Mouse (Mus musculus) skeletal muscle tissue, adult 2 months (tissue): ENCODE results near the gene Mpzl2.
A peak's percentile ranks its signal among the peaks of the same experiment; 100 is the strongest.
"Not testable (repeated sequence)": the region's sequence is repeated elsewhere in the genome, so short reads cannot be mapped to it uniquely, and the experiment has no call there.

Source experiments
- DNase-seq: peaks from one replicate; pipeline ENCODE4 v3.0.0-alpha.2; 2012; ENCODE audit warnings: low read depth, low spot score

Gene Mpzl2

DNA sequence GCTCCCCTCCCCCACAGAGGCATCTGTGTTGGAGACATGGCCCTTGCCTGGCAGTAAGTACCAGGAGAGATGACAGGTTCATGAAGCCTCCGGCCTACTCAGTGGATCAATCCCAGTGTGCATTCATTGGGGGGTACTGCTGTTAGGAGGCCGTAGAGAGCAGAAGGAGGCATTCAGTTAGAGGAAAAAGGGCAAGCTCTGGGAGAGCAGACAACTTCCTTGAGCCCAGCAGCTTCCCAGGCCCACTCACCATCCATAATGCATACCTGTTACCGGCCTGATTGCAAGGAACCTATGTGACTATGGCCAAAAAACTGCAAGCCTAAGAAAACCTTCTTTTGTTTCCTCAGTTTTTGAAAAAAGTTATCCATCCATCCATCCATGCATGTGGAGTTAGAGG, 5.1 kb upstream of the Mpzl2 start:
- no peak for DNase-seq

DNA sequence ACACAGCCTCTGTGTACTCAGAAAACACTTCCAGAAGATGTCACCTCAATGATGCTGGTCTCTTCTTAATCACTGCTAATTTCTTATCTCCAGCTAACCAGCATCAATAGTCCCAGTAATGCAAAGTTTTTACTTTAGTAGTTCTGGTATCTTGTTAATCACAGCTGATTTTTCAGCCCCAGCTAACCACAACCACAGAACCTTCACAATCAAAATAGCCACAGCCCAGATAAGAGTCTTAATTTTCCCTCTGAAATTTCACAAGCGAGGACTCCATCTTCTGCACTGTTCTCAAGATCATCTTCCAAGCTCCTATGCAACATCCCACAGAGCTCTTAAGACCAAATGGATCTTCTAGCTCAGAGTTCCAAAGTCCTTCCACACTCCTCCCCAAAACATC, 1.8 kb upstream of the Mpzl2 start:
- DNase-seq = not testable (repeated sequence)

DNA sequence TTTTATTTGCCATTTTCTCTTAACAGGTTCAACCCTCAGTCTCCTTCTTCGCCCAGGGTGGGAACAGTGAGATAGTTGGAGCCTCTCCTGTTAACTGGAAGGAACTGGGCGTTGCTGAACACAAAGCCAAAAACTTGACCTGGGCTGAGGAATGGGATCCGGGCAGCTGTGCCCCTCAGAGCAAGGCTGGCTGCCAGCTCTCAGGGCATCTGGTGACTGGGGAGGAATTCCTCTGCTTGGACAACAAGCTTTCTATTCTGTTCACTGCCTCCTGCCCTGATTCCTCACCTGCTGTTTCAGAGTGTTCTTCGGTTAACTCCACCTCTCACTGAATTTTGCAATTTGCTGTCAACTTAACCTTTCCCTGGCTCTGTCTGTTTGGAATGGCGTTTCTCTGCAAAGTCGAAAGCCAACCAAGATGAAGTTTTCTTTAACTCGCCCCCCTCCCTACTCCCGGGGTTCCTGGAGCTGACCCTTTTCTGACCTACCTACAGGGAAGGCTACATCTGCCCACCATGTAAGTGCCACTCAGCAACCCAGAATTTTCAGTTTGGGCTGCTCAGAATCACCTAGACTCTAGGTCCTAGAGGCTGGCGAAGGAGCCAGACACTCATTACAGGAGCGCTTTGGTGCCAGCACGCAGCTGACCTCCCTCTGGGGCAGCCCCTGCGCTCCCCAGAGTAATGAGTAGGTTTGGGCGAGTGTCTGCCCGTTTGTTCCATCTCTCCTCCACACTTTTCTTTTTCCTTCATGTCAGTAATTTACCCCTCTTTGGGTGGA, 657 bp downstream of the Mpzl2 start:
- no peak for DNase-seq

DNA sequence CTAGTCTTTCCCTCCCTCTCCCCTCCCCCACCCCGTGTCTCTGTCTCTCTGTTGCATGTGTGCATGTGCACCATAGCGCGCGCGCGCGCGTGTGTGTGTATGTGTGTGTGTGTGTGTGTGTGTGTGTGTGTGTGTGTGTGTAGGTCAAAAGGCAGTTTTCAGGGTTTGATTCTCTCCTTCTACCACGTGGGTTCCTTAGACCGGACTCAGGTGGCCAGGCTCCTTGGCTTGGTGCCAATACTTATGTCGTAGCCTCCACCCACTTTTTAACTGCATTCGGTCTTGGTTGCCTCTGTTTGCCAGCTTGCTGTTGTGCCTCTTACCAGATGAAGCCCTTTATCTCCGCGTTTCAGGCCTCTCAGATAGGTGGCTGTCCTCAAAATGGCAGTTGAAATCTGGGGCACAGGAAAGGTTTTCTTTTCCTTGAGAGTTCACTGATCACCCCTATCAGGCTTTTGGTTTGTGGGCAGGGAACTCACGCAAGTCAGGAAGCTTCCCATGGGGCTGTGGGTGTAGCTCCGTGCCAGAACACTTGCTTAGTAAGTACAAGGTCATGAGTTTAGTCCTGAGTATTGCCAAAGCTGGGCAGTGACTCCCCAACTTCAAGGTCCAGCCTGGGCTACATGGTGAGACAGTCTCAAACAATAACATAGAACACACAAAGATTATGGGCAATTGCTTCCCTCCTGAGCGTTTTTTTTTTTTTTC, 1.7 kb downstream of the Mpzl2 start:
- no peak for DNase-seq

DNA sequence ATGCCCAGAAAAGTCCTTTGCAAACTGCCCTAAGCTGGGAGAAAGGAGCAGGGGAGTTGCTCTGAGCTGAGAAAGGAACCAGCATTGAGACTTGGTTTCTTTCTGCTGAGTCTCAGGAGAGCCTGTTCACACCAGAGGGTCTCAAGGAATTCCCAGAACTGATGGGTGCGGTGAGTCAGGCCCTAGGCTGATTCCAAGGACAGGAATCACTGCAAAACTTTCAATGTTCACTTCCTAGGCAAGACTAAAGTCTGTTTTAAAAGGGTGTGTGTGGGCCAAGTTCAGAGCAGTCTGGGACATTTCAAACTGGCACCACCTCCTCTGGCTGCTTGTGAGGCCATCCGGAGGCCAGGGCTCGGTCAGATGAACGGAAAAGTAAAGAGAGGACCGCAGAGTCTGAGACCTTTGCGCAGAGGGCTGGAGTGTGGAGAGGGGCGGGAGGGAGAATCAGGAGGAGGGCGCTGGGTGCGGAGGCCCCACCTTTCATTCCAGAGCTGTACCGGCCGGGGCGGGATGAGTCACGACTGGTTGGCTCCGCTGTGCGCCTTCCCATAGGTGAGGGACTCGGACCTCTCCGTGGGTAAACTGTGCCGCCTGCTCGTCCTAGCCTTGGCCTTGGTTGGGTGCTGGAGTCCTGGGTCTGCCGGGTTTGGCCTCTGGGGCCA, 2.6 kb downstream of the Mpzl2 start:
- no peak for DNase-seq

DNA sequence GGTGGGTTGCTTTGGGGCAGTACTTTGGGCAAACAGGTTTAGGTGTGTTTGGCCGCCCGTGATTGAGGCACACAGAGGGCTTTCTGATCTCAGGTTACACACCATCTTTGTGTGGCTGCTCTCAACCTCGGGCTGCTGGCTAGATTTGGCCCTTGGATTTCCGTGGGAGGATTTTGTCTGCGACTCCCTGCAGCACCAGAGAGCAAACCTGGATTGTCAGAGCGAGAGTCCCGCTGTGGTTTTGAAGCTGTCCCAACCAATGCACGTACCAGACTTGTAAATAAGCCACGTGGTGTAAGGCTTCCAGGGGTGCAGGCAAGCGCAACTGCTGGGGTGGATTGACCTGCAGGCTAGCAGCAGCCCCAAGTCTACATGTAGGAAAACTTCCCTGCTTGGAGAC, 3.3 kb downstream of the Mpzl2 start:
- no peak for DNase-seq

DNA sequence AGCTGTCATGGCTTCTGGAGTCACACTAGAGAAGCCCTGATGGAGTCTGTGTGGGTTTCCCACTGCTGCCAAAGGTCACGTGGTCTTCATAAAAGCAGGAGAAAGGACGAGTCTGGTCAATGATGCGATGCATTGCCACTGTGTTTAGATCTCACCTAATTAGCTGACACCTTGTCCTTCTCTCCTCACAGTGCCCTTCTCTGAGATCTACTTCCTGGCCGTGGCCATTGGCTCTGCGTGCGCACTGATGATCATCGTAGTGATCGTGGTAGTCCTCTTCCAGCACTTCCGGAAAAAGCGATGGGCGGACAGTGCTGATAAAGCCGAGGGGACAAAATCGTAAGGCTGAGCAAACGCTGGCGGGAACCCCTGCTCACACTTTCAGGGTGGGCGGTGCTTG, 7.4 kb downstream of the Mpzl2 start:
- DNase-seq = no peak

DNA sequence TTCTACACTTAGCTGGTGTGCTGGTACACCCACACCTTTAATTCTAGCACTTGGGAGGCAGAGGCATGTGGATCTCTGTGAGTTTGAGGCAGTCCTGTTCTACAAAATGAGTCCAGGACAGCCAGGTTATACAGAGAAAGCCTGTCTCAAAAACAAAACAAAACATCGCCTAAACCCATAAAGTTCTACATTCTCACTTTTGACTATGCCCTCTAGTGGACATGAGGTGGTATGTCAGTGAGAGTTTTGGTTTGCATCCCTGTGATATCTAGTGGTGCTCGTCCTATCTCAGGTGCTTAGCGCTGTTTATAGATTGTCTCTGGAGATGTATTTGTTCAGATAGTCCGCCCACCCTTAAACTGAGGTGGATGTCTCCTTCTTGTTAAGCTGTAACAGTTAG, 8.9 kb downstream of the Mpzl2 start:
- DNase-seq = no peak

DNA sequence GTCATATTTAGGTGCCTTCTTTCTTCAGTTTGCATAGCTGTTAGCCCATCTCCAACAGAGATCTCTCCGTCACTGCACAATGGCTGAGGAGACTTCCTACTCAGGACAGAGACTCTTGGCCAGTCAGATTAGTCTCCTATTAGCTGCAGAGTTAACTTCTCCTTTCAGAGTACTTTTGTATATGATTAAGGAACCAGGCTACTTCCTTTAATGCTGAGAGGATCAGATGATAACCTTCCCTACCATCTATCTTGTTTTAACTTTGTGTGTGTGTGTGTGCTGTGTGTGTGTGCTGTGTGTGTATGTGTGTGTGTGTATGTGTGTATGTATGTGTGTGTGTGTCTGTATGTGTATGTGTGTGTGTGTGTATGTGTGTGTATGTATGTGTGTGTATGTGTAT, 10.1 kb downstream of the Mpzl2 start:
- no peak for DNase-seq

DNA sequence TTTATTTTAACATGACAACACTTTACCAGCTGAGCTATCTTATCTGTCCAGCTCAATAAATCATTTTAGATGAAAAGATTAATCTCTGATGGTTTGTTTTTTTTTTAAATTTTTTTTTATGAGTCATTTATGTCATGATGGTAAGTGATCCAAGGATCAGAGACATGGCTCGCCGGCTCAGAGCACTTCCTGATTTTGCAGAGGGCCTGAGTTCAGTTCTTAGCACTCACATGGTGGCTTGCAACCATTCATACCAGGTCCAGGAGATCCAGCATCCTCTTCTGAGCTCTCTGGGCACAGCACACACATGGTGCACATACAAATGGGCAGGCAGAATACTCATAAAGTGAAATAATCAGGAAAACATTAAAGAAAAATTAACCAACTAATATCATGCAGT, 10.7 kb downstream of the Mpzl2 start:
- no peak for DNase-seq

DNA sequence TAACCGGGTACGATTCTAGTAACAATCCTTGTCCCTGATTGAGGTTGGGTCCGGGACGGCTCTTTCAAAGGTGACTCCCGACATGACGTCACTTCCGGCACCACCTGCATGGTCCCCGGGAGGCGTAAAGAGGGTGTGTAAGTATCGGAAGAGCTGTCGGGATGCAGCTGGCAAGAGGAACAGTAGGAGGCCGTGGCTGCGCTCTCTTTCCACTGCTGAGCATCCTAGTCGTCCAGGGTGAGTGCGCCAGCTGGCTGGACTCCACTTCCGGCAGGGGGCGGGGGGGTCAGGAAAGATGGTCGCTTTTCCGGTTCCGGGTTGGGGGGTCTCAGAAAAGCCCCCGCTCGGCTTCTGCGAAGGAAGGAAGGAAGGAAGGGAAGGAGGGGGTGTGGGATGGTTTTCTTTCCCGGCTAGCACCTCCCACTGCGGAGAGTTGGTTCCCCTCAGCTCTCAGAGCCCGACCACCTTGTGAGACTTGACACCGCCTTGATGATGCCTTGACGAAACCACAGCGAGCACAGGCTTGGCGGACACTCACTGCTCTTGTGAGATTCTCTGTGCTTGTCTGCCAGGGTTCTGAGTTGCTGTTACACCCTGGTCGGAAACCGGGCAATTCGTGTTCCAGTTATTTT, 15.6 kb downstream of the Mpzl2 start, which contains the start of gene Mpzl3:
Gene Mpzl3, plus strand, starts transcription at position 105 of the 632 bp plus-strand sequence.
- DNase-seq = peak; percentile 70

DNA sequence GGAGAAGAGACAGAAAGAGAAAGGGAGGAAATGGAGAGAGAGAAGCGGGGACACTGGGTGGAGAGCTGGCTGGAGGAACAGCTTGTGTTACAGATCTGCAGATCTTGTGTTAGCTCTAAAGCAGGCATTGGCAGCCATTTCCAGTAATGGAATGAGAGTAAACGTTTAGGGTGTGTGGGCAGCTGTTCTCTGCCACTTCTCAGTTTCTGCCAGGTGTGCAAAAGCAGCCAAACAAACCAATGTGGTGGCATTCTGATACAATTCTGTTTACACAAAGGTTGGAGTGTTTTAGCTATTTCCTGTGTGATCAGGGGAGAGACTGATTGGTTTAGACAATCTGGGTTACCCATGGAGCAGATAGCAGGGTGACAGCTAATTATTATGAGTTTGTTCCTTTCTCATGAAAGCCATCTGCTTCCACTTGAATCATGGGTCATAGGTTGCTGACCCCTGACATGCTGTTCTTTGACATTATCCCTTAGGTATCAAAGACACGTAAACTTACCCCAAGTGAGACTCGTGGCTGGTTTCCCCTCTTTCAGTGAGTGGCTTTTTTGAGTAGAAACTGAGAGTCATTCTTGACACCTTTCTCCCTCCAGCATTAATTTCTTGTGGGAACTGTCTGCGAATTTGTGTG, 18.8 kb downstream of the Mpzl2 start:
- no peak for DNase-seq

DNA sequence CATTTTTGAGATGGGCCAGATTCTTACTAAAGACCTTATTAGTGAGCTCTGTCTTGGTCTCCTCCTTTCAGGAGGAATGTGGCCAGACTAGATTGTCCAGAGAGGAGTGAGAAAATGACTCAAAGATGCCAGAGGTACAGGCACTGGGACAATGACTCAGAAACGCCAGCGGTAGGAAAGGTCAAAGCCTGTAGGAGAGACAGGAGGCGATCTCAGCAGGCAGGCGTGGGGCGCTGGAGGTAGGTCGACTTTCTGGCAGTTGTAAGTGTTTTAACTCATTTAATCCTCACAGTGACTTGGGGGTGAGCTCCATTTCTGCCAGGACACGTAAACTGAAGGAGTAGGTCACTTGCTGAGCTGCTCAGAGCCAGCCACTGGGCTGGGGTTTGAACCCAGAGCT, 20.6 kb downstream of the Mpzl2 start:
- DNase-seq = no peak

DNA sequence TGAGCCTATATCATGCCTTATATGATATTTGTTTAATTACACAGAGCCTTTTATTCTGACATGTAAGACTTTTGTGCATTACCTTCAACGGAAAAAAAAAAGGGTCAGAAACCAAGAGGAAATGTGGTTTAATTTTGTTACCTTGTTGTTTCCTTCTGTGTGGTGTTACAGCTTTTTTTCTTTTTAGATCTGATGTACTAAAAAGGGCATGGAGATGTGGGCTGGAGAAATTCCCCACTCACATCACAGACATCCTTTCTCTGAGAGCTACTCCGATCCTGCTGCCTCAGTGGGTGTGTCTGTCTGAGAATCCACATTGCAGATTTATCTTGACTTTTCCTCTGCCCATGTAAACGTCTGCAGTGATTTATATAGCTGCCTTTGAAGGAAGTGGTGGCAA, 23.1 kb downstream of the Mpzl2 start:
- no peak for DNase-seq

DNA sequence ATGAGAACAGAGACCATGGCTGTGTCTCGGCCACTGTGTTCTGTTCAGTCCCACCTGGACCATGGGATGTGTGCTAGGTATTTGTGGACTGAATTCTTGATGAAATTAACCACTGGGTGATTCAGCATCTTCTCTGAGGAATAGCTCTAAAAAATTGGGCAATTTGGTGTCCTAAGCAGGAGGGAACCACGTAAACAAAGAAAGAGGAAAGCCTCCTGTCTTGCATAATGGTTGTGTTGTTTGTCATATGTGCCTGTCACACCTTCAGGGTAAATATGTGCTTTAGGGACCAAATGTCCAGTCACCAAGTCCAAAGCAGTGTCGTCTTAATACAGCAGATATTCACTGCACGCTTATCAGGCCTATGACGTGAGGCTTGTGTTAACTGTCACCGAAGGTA, 24.8 kb downstream of the Mpzl2 start:
- DNase-seq = no peak

DNA sequence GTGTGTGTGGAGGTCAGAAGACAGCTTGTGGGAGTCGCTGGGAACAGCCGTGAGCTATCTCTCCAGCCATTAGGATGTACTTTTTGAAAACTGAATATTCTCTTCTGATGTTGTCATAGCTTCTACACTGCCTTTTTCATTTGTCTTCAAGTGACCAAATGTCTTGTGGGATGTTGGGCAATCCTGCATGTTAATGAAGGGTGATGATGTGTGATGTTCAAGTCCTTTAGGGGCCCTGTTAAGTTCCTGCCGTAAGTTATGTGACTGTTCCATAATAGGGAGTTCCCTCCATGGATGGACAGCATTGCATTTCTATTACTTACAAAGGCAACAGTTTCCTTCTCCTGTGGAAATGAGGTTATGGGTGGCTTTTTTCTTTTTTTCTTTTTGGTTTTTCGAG, 27.1 kb downstream of the Mpzl2 start:
- no peak for DNase-seq

DNA sequence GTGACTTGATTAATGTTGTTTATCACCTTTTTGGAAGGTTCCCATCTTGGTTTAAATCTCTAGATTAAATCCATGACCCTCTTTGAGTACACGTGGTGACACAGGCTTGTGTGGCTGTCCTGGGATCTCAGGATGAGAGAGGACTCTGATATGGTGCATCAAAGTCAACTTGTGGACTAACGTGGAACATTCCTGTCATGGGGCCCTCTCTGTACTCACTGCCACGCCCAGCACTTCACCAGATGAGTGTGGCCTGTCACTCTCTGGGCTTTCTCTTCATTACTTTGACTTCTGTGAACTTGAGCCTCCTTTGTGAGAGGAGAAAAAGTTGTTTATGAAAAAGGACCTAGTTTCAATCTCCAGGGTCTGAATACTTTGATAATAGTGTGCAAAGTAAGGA, 32.2 kb downstream of the Mpzl2 start:
- DNase-seq = no peak

DNA sequence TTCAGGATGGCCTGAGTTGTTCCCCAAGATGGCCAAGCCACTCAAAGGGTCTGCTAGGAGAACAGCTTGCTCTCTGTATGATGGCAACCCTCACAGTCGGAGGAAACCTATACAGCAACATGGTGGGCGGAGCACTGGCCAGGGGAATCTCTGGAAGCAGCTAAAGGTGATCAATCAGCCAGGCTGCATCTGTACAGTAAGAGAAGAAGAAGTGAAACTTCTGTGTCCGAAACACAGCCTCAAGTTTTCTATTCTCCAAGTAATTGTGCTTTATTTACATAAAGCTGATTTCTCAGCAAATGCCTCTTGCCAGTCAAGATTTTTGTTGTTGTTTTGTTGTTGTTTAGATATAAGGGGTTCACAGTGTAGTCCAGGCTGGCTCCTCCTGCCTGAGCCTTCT, 38.3 kb downstream of the Mpzl2 start:
- no peak for DNase-seq

DNA sequence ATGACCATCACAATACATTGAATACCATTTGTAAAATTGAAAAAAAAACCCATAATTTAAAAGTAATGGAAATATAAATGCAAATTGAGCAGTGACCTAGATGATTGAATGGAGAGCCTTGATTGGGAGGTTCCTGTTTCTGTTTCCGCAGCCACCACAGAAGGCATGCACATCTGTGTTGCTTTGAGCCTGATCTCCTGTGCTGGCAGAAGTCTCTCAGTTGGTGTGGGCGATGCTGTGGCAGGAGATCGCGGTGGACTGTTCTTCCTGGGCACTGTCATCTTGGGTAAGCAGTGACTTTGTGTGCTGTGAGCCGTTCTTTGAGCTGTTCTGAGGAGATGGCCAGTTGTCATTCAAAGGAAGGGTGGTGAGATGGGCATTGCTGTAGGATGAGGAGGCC, 39.4 kb downstream of the Mpzl2 start, which contains the start of gene Jaml:
Gene Jaml, plus strand, starts transcription at position 173 of the 400 bp plus-strand sequence.
- no peak for DNase-seq

DNA sequence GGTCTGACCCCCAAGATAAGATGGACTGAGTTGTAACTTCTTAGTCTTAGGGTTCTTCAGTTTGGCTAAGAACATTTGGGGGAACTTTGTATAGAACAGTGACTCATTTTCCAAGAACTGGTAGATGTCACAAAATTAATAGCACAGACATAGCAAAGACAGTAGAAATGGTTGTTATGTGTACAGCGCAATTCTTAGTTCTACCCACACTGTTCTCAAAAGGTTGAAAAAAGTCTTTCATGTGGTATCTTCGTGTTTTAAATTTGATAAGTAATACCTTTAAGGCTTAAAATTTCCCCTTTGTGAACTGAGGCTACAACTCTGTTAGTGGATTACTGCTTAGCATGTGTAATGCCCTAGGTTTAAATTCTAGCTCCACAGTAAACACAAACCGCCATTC, 43.5 kb downstream of the Mpzl2 start:
- no peak for DNase-seq

DNA sequence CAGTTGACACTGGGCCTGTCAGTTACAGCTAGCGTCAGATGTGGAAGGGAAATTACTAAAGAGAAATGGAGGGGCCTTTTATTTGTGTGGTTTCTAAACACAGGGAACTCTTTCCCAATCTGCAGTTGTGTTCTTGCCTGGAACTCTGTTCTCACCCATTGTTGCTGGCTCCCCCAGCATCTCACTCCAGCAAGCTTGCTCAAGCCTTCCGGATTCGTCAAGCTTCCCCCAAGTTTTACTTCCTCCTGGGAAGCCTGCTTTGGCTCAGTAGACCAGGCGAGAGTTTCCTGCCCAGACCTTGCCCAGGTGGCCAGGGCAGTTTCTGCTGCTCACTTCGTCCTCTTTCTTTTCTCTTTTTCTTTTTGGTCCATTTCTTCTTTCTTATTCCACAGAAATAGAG, 45.0 kb downstream of the Mpzl2 start:
- no peak for DNase-seq
